Mouse (Mus musculus) C2C12 (cell line): ENCODE measurements around the gene Olfr1279. TPM values are rescaled to one million over a fixed set of nuclear protein-coding genes. Genes with fewer than 3 reads are reported as not detected.

Experiments used
- H3K27me3 ChIP-seq: one replicate; pipeline ENCODE4 v1.6.1; 2011; ENCODE audit not compliant: control insufficient read depth, insufficient read depth, insufficient read length
- H3K36me3 ChIP-seq: one replicate; pipeline ENCODE4 v1.6.1; 2011; ENCODE audit not compliant: control insufficient read depth, insufficient read depth
- H3K4me3 ChIP-seq: one replicate; pipeline ENCODE4 v1.5.1; 2011; ENCODE audit warnings: mild to moderate bottlenecking, control low read depth; ENCODE audit not compliant: poor library complexity, insufficient read depth, severe bottlenecking
- H3K79me2 ChIP-seq: one replicate; pipeline ENCODE4 v1.6.1; 2011; ENCODE audit not compliant: control insufficient read depth, insufficient read depth
- H3K79me3 ChIP-seq: one replicate; pipeline ENCODE4 v1.6.1; 2011; ENCODE audit warnings: low read depth, control low read depth
- H3ac ChIP-seq: one replicate; pipeline ENCODE3; 2011; ENCODE audit warnings: low read depth; ENCODE audit not compliant: control insufficient read depth, insufficient read length
- CEBPB ChIP-seq: IDR thresholded peaks from one replicate; pipeline ENCODE4 v1.6.1; 2011; ENCODE audit warnings: low read depth, mild to moderate bottlenecking, control low read depth, moderate library complexity
- CTCF ChIP-seq: IDR thresholded peaks from one replicate; pipeline ENCODE4 v1.5.1; 2011; ENCODE audit not compliant: control insufficient read depth, insufficient read depth, insufficient read length
- FOSL1 ChIP-seq: IDR thresholded peaks from one replicate; pipeline ENCODE4 v1.8.0; 2011; ENCODE audit warnings: mild to moderate bottlenecking, low read length; ENCODE audit not compliant: poor library complexity, insufficient read depth, severe bottlenecking
- MAX ChIP-seq: IDR thresholded peaks from one replicate; pipeline ENCODE4 v1.6.1; 2011; ENCODE audit warnings: mild to moderate bottlenecking, control low read depth
- MYOD1 ChIP-seq: IDR thresholded peaks from one replicate; pipeline ENCODE4 v1.6.1; 2011; ENCODE audit warnings: low read depth; ENCODE audit not compliant: control insufficient read depth, insufficient read length
- MYOG ChIP-seq: IDR thresholded peaks from one replicate; pipeline ENCODE4 v1.6.1; 2011; ENCODE audit not compliant: control insufficient read depth, insufficient read length; ENCODE audit errors: extremely low read depth
- USF1 ChIP-seq: IDR thresholded peaks from one replicate; pipeline ENCODE4 v1.6.1; 2011; ENCODE audit warnings: low read depth, mild to moderate bottlenecking, control low read depth, moderate library complexity
- long read RNA-seq, 2 experiments: library from polyadenylated mRNA; unstranded; transcript quantifications; one replicate each; pipeline ENCODE4 v2.0.0; 2019 to 2020
- polyA plus RNA-seq: library from polyadenylated mRNA; unstranded; fragments of >200 nt; fragmentation: generic; extraction: Trizol; gene quantifications from one replicate; pipeline ENCODE4 v1.2.1, GENCODE M21; 2012; ENCODE audit warnings: missing spikeins

The Olfr1279 gene
- polyA plus RNA-seq = not detected
- long read RNA-seq, experiment 1 = 0 reads
- long read RNA-seq, experiment 2 = 0 reads

GRCm38 (mm10) chr2:111300374-111300773 lies at the start of gene Olfr1279:
Olfr1279 (plus strand) TSS chr2:111300635.
- H3K79me2 ChIP-seq = no peaks in the 10 kb centered on the region
- no peak within 1 kb of the TSS for H3ac ChIP-seq
- TF ChIP-seq CTCF (no peak), CEBPB (no peak), USF1 (no peak), MYOG (no peak), MYOD1 (no peak), MAX (no peak), FOSL1 (no peak)
- H3K36me3 ChIP-seq = no peaks in the 10 kb centered on the region
- H3K79me3 ChIP-seq = no peaks in the 10 kb centered on the region
- no peaks in the 10 kb centered on the region for H3K27me3 ChIP-seq
- no peak within 1 kb of the TSS for H3K4me3 ChIP-seq

DNA sequence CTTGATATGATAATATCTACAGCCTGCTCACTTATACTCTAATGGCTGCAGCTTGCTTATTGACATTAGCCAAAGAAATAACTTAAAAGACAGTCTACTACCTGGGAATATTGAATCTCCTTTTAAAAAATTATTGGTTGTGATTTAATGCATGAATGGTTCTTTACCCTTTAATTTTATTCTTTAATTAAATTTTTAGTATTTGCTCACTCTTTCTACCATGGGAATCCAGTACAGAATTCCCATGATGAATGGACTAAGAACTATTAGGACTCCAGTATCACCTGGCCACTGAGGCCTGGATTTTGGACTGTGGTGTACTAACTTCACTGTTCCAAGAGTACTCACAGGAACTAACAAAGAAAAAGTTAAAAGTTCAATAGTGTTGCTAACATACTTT lies 46.2 kb upstream of the Olfr1279 start, which contains the start of gene Olfr1276:
Gene Olfr1276 (plus strand): TSS at position 301 of the 400 bp plus-strand sequence.
- H3ac ChIP-seq = no peak within 1 kb of the TSS
- TF ChIP-seq MAX (no peak), MYOD1 (no peak), FOSL1 (no peak), USF1 (no peak), CTCF (no peak)
- H3K4me3 ChIP-seq = no peak within 1 kb of the TSS

GRCm38 (mm10) chr2:111274006-111274405 lies 26.4 kb upstream of the Olfr1279 start, which contains the start of gene Olfr1277:
Olfr1277 (minus strand) TSS chr2:111274106.
- TF ChIP-seq CTCF = no peak
- TF ChIP-seq MYOG = no peak
- TF ChIP-seq MYOD1 = no peak
- no peak for TF ChIP-seq CEBPB
- no peak for TF ChIP-seq MAX
- TF ChIP-seq USF1 = no peak
- no peak for TF ChIP-seq FOSL1
- Histone ChIP-seq H3K27me3 (no peaks in the 10 kb centered on the region), H3K4me3 (no peak within 1 kb of the TSS), H3K79me3 (no peaks in the 10 kb centered on the region), H3K79me2 (no peaks in the 10 kb centered on the region), H3ac (no peak within 1 kb of the TSS), H3K36me3 (no peaks in the 10 kb centered on the region)

More for the DNA sequence above, 46.2 kb upstream of the Olfr1279 start, which contains the start of gene Olfr1276:
- Histone ChIP-seq H3K27me3 (no peaks in the 10 kb centered on the region), H3K79me3 (no peaks in the 10 kb centered on the region), H3K79me2 (no peaks in the 10 kb centered on the region), H3K36me3 (no peaks in the 10 kb centered on the region)

DNA sequence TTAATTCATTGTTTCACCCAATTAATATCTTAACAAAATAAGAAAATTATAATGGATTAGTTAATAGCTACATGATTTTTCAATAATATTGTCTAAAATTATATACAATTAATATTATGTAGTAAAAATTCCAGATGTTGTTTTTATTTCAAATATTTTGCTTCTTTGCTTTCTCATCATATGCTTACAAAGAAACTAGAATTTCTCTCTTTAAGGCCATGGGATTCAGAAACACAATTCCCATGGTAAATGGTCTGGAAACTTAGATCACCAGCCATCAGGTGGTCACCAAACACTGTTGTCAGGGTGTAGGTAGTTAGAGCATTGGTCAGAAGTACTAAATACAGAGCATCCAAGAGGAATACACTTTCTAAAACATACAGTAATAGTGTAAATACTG lies 10.6 kb upstream of the Olfr1279 start, which contains the start of gene Olfr1278:
Gene Olfr1278 (plus strand): TSS at position 301 of the 400 bp plus-strand sequence.
- H3K27me3 ChIP-seq = no peaks in the 10 kb centered on the region
- H3K79me3 ChIP-seq = no peaks in the 10 kb centered on the region
- no peaks in the 10 kb centered on the region for H3K79me2 ChIP-seq
- no peak within 1 kb of the TSS for H3ac ChIP-seq
- H3K4me3 ChIP-seq = no peak within 1 kb of the TSS
- TF ChIP-seq USF1 (no peak), MYOD1 (no peak)
- no peaks in the 10 kb centered on the region for H3K36me3 ChIP-seq

- Histone ChIP-seq H3K79me3 (no peaks in the 10 kb centered on the region), H3K36me3 (no peaks in the 10 kb centered on the region), H3K4me3 (no peak overlapping the region), H3ac (no peak overlapping the region), H3K79me2 (no peaks in the 10 kb centered on the region), H3K27me3 (no peaks in the 10 kb centered on the region)
- TF ChIP-seq USF1 (no peak), MAX (no peak), CTCF (no peak), MYOG (no peak), CEBPB (no peak), MYOD1 (no peak), FOSL1 (no peak)
Measured at GRCm38 (mm10) chr2:111298541-111298940, 1.9 kb upstream of the Olfr1279 start.

DNA sequence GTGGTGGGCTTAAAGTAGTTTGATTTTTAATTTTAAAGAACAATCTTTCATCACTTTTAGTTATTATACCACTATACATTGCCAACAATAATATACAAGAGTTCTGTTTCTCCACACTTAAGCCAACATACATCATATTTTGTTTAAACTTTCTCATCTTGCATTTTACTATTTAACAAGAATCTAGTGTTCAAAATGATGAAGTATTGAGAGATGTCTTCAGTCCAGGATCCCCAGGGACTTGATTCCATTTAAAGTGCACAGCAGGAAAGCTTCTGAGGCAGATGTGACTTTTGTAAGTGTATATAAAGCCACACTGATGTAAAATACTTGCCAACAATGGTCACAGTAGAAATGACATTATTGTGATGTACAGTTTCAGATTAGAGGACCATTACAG lies 13.3 kb downstream of the Olfr1279 start, which contains the start of gene Olfr1280:
Gene Olfr1280 (plus strand): TSS at position 301 of the 400 bp plus-strand sequence.
- no peak within 1 kb of the TSS for H3K4me3 ChIP-seq
- no peak for TF ChIP-seq MAX
- TF ChIP-seq CTCF = no peak
- TF ChIP-seq USF1 = no peak
- TF ChIP-seq MYOD1 = no peak
- no peak for TF ChIP-seq CEBPB
- no peak within 1 kb of the TSS for H3ac ChIP-seq
- no peaks in the 10 kb centered on the region for H3K27me3 ChIP-seq
- H3K79me2 ChIP-seq = no peaks in the 10 kb centered on the region
- H3K79me3 ChIP-seq = no peaks in the 10 kb centered on the region
- H3K36me3 ChIP-seq = no peaks in the 10 kb centered on the region
